Mouse (Mus musculus): ENCODE data around the gene Atp2b2.

Atp2b2 gene

GRCm38 (mm10) chr6:113791012-113791411 lies 251.4 kb downstream of the Atp2b2 start:
- DNase-seq (ENCODE audit: low read depth), result no peak

- no peak for DNase-seq (ENCODE audit: low read depth)
Observed at GRCm38 (mm10) chr6:113787459-113787968, 254.9 kb downstream of the Atp2b2 start.

GRCm38 (mm10) chr6:113785658-113786057 lies 256.8 kb downstream of the Atp2b2 start:
- DNase-seq (ENCODE audit: low read depth), result peak; percentile 8

GRCm38 (mm10) chr6:113778229-113778753 lies 264.1 kb downstream of the Atp2b2 start:
- no peak for DNase-seq (ENCODE audit: low read depth)

- no peak for DNase-seq (ENCODE audit: low read depth)
Observed at GRCm38 (mm10) chr6:113768804-113769203, 273.6 kb downstream of the Atp2b2 start.

GRCm38 (mm10) chr6:113761644-113762043 lies 280.8 kb downstream of the Atp2b2 start:
- DNase-seq (ENCODE audit: low read depth), result peak; percentile 75

GRCm38 (mm10) chr6:113749119-113749685 lies 293.2 kb downstream of the Atp2b2 start:
- DNase-seq (ENCODE audit: low read depth), result peak; percentile 43

- peak; percentile 27 for DNase-seq (ENCODE audit: low read depth)
Observed at GRCm38 (mm10) chr6:113748351-113748750, 294.1 kb downstream of the Atp2b2 start.

- no peak for DNase-seq (ENCODE audit: low read depth)
Observed at GRCm38 (mm10) chr6:113747284-113747683, 295.1 kb downstream of the Atp2b2 start.

GRCm38 (mm10) chr6:113745117-113745516 lies 297.3 kb downstream of the Atp2b2 start:
- DNase-seq (ENCODE audit: low read depth), result no peak

- no peak for DNase-seq (ENCODE audit: low read depth)
Observed at GRCm38 (mm10) chr6:113743111-113743510, 299.3 kb downstream of the Atp2b2 start.

- no peak for DNase-seq (ENCODE audit: low read depth)
Observed at GRCm38 (mm10) chr6:113742321-113742720, 300.1 kb downstream of the Atp2b2 start.

GRCm38 (mm10) chr6:113741425-113741824 lies 301.0 kb downstream of the Atp2b2 start:
- DNase-seq (ENCODE audit: low read depth), result no peak

GRCm38 (mm10) chr6:113740236-113741217 lies 301.9 kb downstream of the Atp2b2 start, which contains the start of gene Sec13:
Gene Sec13, minus strand, starts transcription at chr6:113740743.
- DNase-seq (ENCODE audit: low read depth), result peak; percentile 92

GRCm38 (mm10) chr6:113737318-113738046 lies 304.9 kb downstream of the Atp2b2 start:
- DNase-seq (ENCODE audit: low read depth), result no peak

GRCm38 (mm10) chr6:113731296-113731695 lies 311.1 kb downstream of the Atp2b2 start:
- no peak for DNase-seq (ENCODE audit: low read depth)

- no peak for DNase-seq (ENCODE audit: low read depth)
Observed at GRCm38 (mm10) chr6:113728181-113728580, 314.2 kb downstream of the Atp2b2 start.

- DNase-seq (ENCODE audit: low read depth), result no peak
Observed at GRCm38 (mm10) chr6:113721061-113721460, 321.4 kb downstream of the Atp2b2 start.

GRCm38 (mm10) chr6:113719878-113720277 lies 322.5 kb downstream of the Atp2b2 start, which contains the start of gene Ghrl:
Gene Ghrl, minus strand, starts transcription at chr6:113719880.
- DNase-seq (ENCODE audit: low read depth), result no peak

GRCm38 (mm10) chr6:113717541-113717940 lies 324.9 kb downstream of the Atp2b2 start:
- no peak for DNase-seq (ENCODE audit: low read depth)

GRCm38 (mm10) chr6:113714797-113715196 lies 327.6 kb downstream of the Atp2b2 start:
- DNase-seq (ENCODE audit: low read depth), result no peak

GRCm38 (mm10) chr6:113714276-113714675 lies 328.1 kb downstream of the Atp2b2 start:
- no peak for DNase-seq (ENCODE audit: low read depth)
